Mouse (Mus musculus) limb, embryonic 12.5 days (tissue): ENCODE results near the gene Gnao1. TPM values are rescaled to one million over a fixed set of nuclear protein-coding genes. Genes with fewer than 3 reads are reported as not detected.

ENCODE experiments used
- ATAC-seq: fragments of 200-750 bp; cut with Nextera tagmentation; 2 replicates; pipeline ENCODE4 v1.8.0; 2017; ENCODE audit warnings: low read depth, moderate TSS enrichment; ENCODE audit not compliant: insufficient number of reproducible peaks, insufficient read depth, low FRiP score, low TSS enrichment
- H3K27ac ChIP-seq: fragments of 300-500 bp; sonication (generic); 2 replicates; pipeline ENCODE4 v1.5.1; 2016; ENCODE audit warnings: mild to moderate bottlenecking, moderate library complexity
- H3K27me3 ChIP-seq: fragments of 300-500 bp; sonication (generic); 2 replicates; pipeline ENCODE4 v1.6.1; 2016; ENCODE audit warnings: mild to moderate bottlenecking, moderate library complexity
- H3K36me3 ChIP-seq: fragments of 300-500 bp; sonication (generic); 2 replicates; pipeline ENCODE4 v1.6.1; 2016; ENCODE audit warnings: mild to moderate bottlenecking, moderate library complexity
- H3K4me1 ChIP-seq: fragments of 300-500 bp; sonication (generic); replicated peaks from 2 replicates; pipeline ENCODE4 v1.6.1; 2016
- H3K4me2 ChIP-seq: fragments of 300-500 bp; sonication (generic); 2 replicates; pipeline ENCODE4 v1.6.1; 2016; ENCODE audit warnings: mild to moderate bottlenecking, moderate library complexity
- H3K4me3 ChIP-seq: fragments of 300-500 bp; sonication (generic); replicated peaks from 2 replicates; pipeline ENCODE4 v1.5.1; 2016; ENCODE audit warnings: mild to moderate bottlenecking
- H3K9ac ChIP-seq: fragments of 300-500 bp; sonication (generic); replicated peaks from 2 replicates; pipeline ENCODE4 v1.6.1; 2016; ENCODE audit warnings: mild to moderate bottlenecking, moderate library complexity
- H3K9me3 ChIP-seq: fragments of 300-500 bp; sonication (generic); 2 replicates; pipeline ENCODE4 v1.6.1; 2016; ENCODE audit warnings: mild to moderate bottlenecking, moderate library complexity
- WGBS: fragments of 180-500 bp; shearing (Covaris S2); methylation state at CpG from one replicate; pipeline ENCODE4 v1.1.7; 2016; 5-methylcytosine and 5-hydroxymethylcytosine counted together
- polyA plus RNA-seq: library from polyadenylated mRNA; unstranded; fragments of >200 nt; fragmentation: Nextera tagmentation; extraction: Ambion mirVana; gene quantifications from 2 replicates; pipeline ENCODE4 v1.2.1, GENCODE M21; 2016

Gnao1 gene
- polyA plus RNA-seq, 1 experiment from 2014 or later, result 2.6 TPM

GRCm38 (mm10) chr8:93950133-93950532 lies 140.4 kb downstream of the Gnao1 start:
- Histone ChIP-seq H3K9me3 (no peaks in the 10 kb centered on the region), H3K9ac (no peak overlapping the region), H3K36me3 (no peaks in the 10 kb centered on the region), H3K4me3 (no peak overlapping the region), H3K4me2 (no peak overlapping the region), H3K27ac (no peak overlapping the region), H3K4me1 (no peaks in the 10 kb centered on the region), H3K27me3 (no peaks in the 10 kb centered on the region)
- 71% methylated on average over 14 of the region's 14 CpGs for WGBS
- no peak for ATAC-seq

- WGBS, result 84% methylated on average over 9 of the region's 9 CpGs
- no peak overlapping the region for H3K4me2 ChIP-seq
- H3K27ac ChIP-seq, result no peak overlapping the region
- no peaks in the 10 kb centered on the region for H3K36me3 ChIP-seq
- no peaks in the 10 kb centered on the region for H3K9me3 ChIP-seq
- H3K4me3 ChIP-seq, result no peak overlapping the region
- no peak for ATAC-seq
- no peaks in the 10 kb centered on the region for H3K27me3 ChIP-seq
- H3K9ac ChIP-seq, result no peak overlapping the region
- H3K4me1 ChIP-seq, result no peaks in the 10 kb centered on the region
These were observed 142.7 kb downstream of the Gnao1 start for GRCm38 (mm10) chr8:93952511-93952910.

GRCm38 (mm10) chr8:93958402-93958801 lies 148.6 kb downstream of the Gnao1 start:
- Histone ChIP-seq H3K4me1 (no peaks in the 10 kb centered on the region), H3K27ac (no peak overlapping the region), H3K9me3 (no peaks in the 10 kb centered on the region), H3K27me3 (no peaks in the 10 kb centered on the region), H3K4me3 (no peak overlapping the region), H3K36me3 (no peaks in the 10 kb centered on the region), H3K4me2 (no peak overlapping the region), H3K9ac (no peak overlapping the region)
- no peak for ATAC-seq
- WGBS, result 90% methylated on average over 9 of the region's 9 CpGs

GRCm38 (mm10) chr8:93960909-93961308 lies 151.1 kb downstream of the Gnao1 start:
- no peaks in the 10 kb centered on the region for H3K36me3 ChIP-seq
- H3K4me3 ChIP-seq, result no peak overlapping the region
- no peaks in the 10 kb centered on the region for H3K9me3 ChIP-seq
- no peaks in the 10 kb centered on the region for H3K4me1 ChIP-seq
- H3K9ac ChIP-seq, result no peak overlapping the region
- no peak overlapping the region for H3K4me2 ChIP-seq
- H3K27ac ChIP-seq, result no peak overlapping the region
- no peaks in the 10 kb centered on the region for H3K27me3 ChIP-seq
- no peak for ATAC-seq
- whole genome bisulfite sequencing, result 84% methylated on average over 6 of the region's 6 CpGs

- Histone ChIP-seq H3K4me3 (no peak overlapping the region), H3K36me3 (peaks cover 31% of the 10 kb centered on the region), H3K4me2 (no peak overlapping the region), H3K27ac (no peak overlapping the region), H3K9ac (no peak overlapping the region), H3K4me1 (peaks cover 11% of the 10 kb centered on the region), H3K9me3 (no peaks in the 10 kb centered on the region), H3K27me3 (no peaks in the 10 kb centered on the region)
- no peak for ATAC-seq
- WGBS, result 66% methylated on average over 6 of the region's 6 CpGs
These were observed 158.5 kb downstream of the Gnao1 start for GRCm38 (mm10) chr8:93968293-93968692.

- Histone ChIP-seq H3K27me3 (no peaks in the 10 kb centered on the region), H3K9me3 (no peaks in the 10 kb centered on the region), H3K36me3 (peaks cover 46% of the 10 kb centered on the region), H3K4me2 (no peak overlapping the region), H3K9ac (no peak overlapping the region), H3K27ac (0 out of 2 replicates have a peak overlapping the region, but pooled peaks have one; percentile 1), H3K4me3 (no peak overlapping the region), H3K4me1 (peaks cover 11% of the 10 kb centered on the region)
- ATAC-seq, result no peak
- WGBS, result 66% methylated on average over 7 of the region's 7 CpGs
These were observed 160.0 kb downstream of the Gnao1 start for GRCm38 (mm10) chr8:93969626-93970340.

GRCm38 (mm10) chr8:93971451-93971850 lies 161.7 kb downstream of the Gnao1 start:
- WGBS, result 87% methylated on average over 10 of the region's 10 CpGs
- ATAC-seq, result no peak
- peaks cover 63% of the 10 kb centered on the region for H3K36me3 ChIP-seq
- no peak overlapping the region for H3K9ac ChIP-seq
- H3K4me3 ChIP-seq, result no peak overlapping the region
- H3K4me2 ChIP-seq, result no peak overlapping the region
- H3K27ac ChIP-seq, result no peak overlapping the region
- no peaks in the 10 kb centered on the region for H3K27me3 ChIP-seq
- H3K4me1 ChIP-seq, result peaks cover 11% of the 10 kb centered on the region
- no peaks in the 10 kb centered on the region for H3K9me3 ChIP-seq

- Histone ChIP-seq H3K4me2 (no peak overlapping the region), H3K27me3 (no peaks in the 10 kb centered on the region), H3K9me3 (no peaks in the 10 kb centered on the region), H3K9ac (no peak overlapping the region), H3K4me3 (no peak overlapping the region), H3K36me3 (peaks cover 69% of the 10 kb centered on the region), H3K27ac (no peak overlapping the region), H3K4me1 (peaks cover 11% of the 10 kb centered on the region)
- no peak for ATAC-seq
- WGBS, result 76% methylated on average over 5 of the region's 5 CpGs
These were observed 162.4 kb downstream of the Gnao1 start for GRCm38 (mm10) chr8:93972211-93972610.

- no peak overlapping the region for H3K27ac ChIP-seq
- H3K9ac ChIP-seq, result no peak overlapping the region
- peaks cover 11% of the 10 kb centered on the region for H3K4me1 ChIP-seq
- no peak overlapping the region for H3K4me2 ChIP-seq
- no peak for ATAC-seq
- H3K9me3 ChIP-seq, result no peaks in the 10 kb centered on the region
- 84% methylated on average over 14 of the region's 14 CpGs for WGBS
- peaks cover 78% of the 10 kb centered on the region for H3K36me3 ChIP-seq
- H3K27me3 ChIP-seq, result no peaks in the 10 kb centered on the region
- H3K4me3 ChIP-seq, result no peak overlapping the region
These were observed 163.4 kb downstream of the Gnao1 start for GRCm38 (mm10) chr8:93972971-93973734.

- 90% methylated on average over 13 of the region's 13 CpGs for WGBS
- Histone ChIP-seq H3K9ac (no peak overlapping the region), H3K4me1 (peaks cover 11% of the 10 kb centered on the region), H3K9me3 (no peaks in the 10 kb centered on the region), H3K27me3 (no peaks in the 10 kb centered on the region), H3K27ac (no peak overlapping the region), H3K36me3 (peaks cover 85% of the 10 kb centered on the region), H3K4me3 (no peak overlapping the region), H3K4me2 (no peak overlapping the region)
- ATAC-seq, result no peak
These were observed 164.1 kb downstream of the Gnao1 start for GRCm38 (mm10) chr8:93973831-93974375.

GRCm38 (mm10) chr8:93974602-93975186 lies 164.9 kb downstream of the Gnao1 start:
- no peak overlapping the region for H3K4me2 ChIP-seq
- H3K27me3 ChIP-seq, result no peaks in the 10 kb centered on the region
- no peaks in the 10 kb centered on the region for H3K9me3 ChIP-seq
- 89% methylated on average over 11 of the region's 11 CpGs for WGBS
- H3K27ac ChIP-seq, result no peak overlapping the region
- ATAC-seq, result no peak
- H3K4me1 ChIP-seq, result peaks cover 7% of the 10 kb centered on the region; the same call in 1 of the 2 replicates
- H3K36me3 ChIP-seq, result peaks cover 93% of the 10 kb centered on the region
- no peak overlapping the region for H3K4me3 ChIP-seq
- no peak overlapping the region for H3K9ac ChIP-seq
